Mouse (Mus musculus) C2C12 (cell line): ENCODE results near the gene Adamts10. TPM values are rescaled to one million over a fixed set of nuclear protein-coding genes. Genes with fewer than 3 reads are reported as not detected.

ENCODE experiments used
- H3K27me3 ChIP-seq: one replicate; pipeline ENCODE4 v1.6.1; 2011; ENCODE audit not compliant: control insufficient read depth, insufficient read depth, insufficient read length
- H3K36me3 ChIP-seq: one replicate; pipeline ENCODE4 v1.6.1; 2011; ENCODE audit not compliant: control insufficient read depth, insufficient read depth
- H3K4me3 ChIP-seq: one replicate; pipeline ENCODE4 v1.5.1; 2011; ENCODE audit warnings: mild to moderate bottlenecking, control low read depth; ENCODE audit not compliant: poor library complexity, insufficient read depth, severe bottlenecking
- H3K79me2 ChIP-seq: one replicate; pipeline ENCODE4 v1.6.1; 2011; ENCODE audit not compliant: control insufficient read depth, insufficient read depth
- H3K79me3 ChIP-seq: one replicate; pipeline ENCODE4 v1.6.1; 2011; ENCODE audit warnings: low read depth, control low read depth
- H3ac ChIP-seq: one replicate; pipeline ENCODE3; 2011; ENCODE audit warnings: low read depth; ENCODE audit not compliant: control insufficient read depth, insufficient read length
- CEBPB ChIP-seq: IDR thresholded peaks from one replicate; pipeline ENCODE4 v1.6.1; 2011; ENCODE audit warnings: low read depth, mild to moderate bottlenecking, control low read depth, moderate library complexity
- CTCF ChIP-seq: IDR thresholded peaks from one replicate; pipeline ENCODE4 v1.5.1; 2011; ENCODE audit not compliant: control insufficient read depth, insufficient read depth, insufficient read length
- FOSL1 ChIP-seq: IDR thresholded peaks from one replicate; pipeline ENCODE4 v1.8.0; 2011; ENCODE audit warnings: mild to moderate bottlenecking, low read length; ENCODE audit not compliant: poor library complexity, insufficient read depth, severe bottlenecking
- MAX ChIP-seq: IDR thresholded peaks from one replicate; pipeline ENCODE4 v1.6.1; 2011; ENCODE audit warnings: mild to moderate bottlenecking, control low read depth
- MYOD1 ChIP-seq: IDR thresholded peaks from one replicate; pipeline ENCODE4 v1.6.1; 2011; ENCODE audit warnings: low read depth; ENCODE audit not compliant: control insufficient read depth, insufficient read length
- MYOG ChIP-seq: IDR thresholded peaks from one replicate; pipeline ENCODE4 v1.6.1; 2011; ENCODE audit not compliant: control insufficient read depth, insufficient read length; ENCODE audit errors: extremely low read depth
- USF1 ChIP-seq: IDR thresholded peaks from one replicate; pipeline ENCODE4 v1.6.1; 2011; ENCODE audit warnings: low read depth, mild to moderate bottlenecking, control low read depth, moderate library complexity
- polyA plus RNA-seq: library from polyadenylated mRNA; unstranded; fragments of >200 nt; fragmentation: generic; extraction: Trizol; gene quantifications from one replicate; pipeline ENCODE4 v1.2.1, GENCODE M21; 2012; ENCODE audit warnings: missing spikeins

Gene Adamts10
- polyA plus RNA-seq, 1 experiment = 6.2 TPM

- Histone ChIP-seq H3K36me3 (no peaks in the 10 kb centered on the region), H3K79me3 (no peaks in the 10 kb centered on the region), H3K4me3 (no peak overlapping the region), H3K27me3 (no peaks in the 10 kb centered on the region), H3ac (no peak overlapping the region), H3K79me2 (no peaks in the 10 kb centered on the region)
- no peak for TF ChIP-seq CTCF
- TF ChIP-seq MYOD1 = no peak
- TF ChIP-seq USF1 = no peak
- TF ChIP-seq CEBPB = no peak
- TF ChIP-seq MAX = no peak
- TF ChIP-seq FOSL1 = no peak
- no peak for TF ChIP-seq MYOG
Measured at GRCm38 (mm10) chr17:33601947-33602346, 77.9 kb downstream of the Adamts10 start.

Other genes starting within 250 kb of the Adamts10 start
- 2.5 TPM for gene Zfp955b, start 234.7 kb upstream of the Adamts10 start, polyA plus RNA-seq
- gene Zfp81, start 165.3 kb upstream of the Adamts10 start, polyA plus RNA-seq = 1.3 TPM
- 2.0 TPM for gene Zfp101, start 129.6 kb upstream of the Adamts10 start, polyA plus RNA-seq
- not detected for gene Actl9, start 91.3 kb upstream of the Adamts10 start, polyA plus RNA-seq
- not detected for gene Myo1f, start 31.5 kb downstream of the Adamts10 start, polyA plus RNA-seq
- 25.1 TPM for gene Zfp414, start 104.9 kb downstream of the Adamts10 start, polyA plus RNA-seq
- gene Pram1, start 113.9 kb downstream of the Adamts10 start, polyA plus RNA-seq = not detected
- gene Hnrnpm, start 162.7 kb downstream of the Adamts10 start, polyA plus RNA-seq = 129 TPM
- 30.9 TPM for gene March2, start 194.5 kb downstream of the Adamts10 start, polyA plus RNA-seq
- 97.3 TPM for gene Rab11b, start 236.3 kb downstream of the Adamts10 start, polyA plus RNA-seq